Mouse (Mus musculus) CH12.LX (cell line): ENCODE data around the gene Gm21188.
"Not testable (repeated sequence)": the region's sequence is repeated elsewhere in the genome, so short reads cannot be mapped to it uniquely, and the experiment has no call there.

Experiments used
- CHD2 ChIP-seq: IDR thresholded peaks from 2 replicates; pipeline ENCODE4 v1.6.1; 2011; ENCODE audit warnings: low read length, improper control_type of control experiment
- CTCF ChIP-seq, 2 experiments: IDR thresholded peaks in 1 of 2; conservative IDR thresholded peaks in 1 of 2; 2 replicates each; pipeline ENCODE4 v1.5.1; 2011 to 2012; ENCODE audit warnings: low read depth in 2 of 2, low read length in 2 of 2, improper control_type of control experiment in 1 of 2, inconsistent platforms in 1 of 2, mild to moderate bottlenecking in 1 of 2, moderate library complexity in 1 of 2
- E2F4 ChIP-seq: IDR thresholded peaks from 2 replicates; pipeline ENCODE4 v1.6.1; 2011; ENCODE audit warnings: low read depth, low read length, improper control_type of control experiment; ENCODE audit not compliant: insufficient replicate concordance
- ETS1 ChIP-seq: conservative IDR thresholded peaks from 2 replicates; pipeline ENCODE4 v1.6.1; 2012; ENCODE audit warnings: low read depth, mild to moderate bottlenecking, inconsistent platforms, low read length, improper control_type of control experiment, moderate library complexity
- GABPA ChIP-seq: IDR thresholded peaks from 2 replicates; pipeline ENCODE4 v1.6.1; 2012; ENCODE audit warnings: low read depth, low read length, improper control_type of control experiment, inconsistent platforms; ENCODE audit not compliant: insufficient replicate concordance
- KAT2A ChIP-seq: IDR thresholded peaks from 2 replicates; pipeline ENCODE4 v1.6.1; 2012; ENCODE audit warnings: low read length, improper control_type of control experiment, inconsistent platforms; ENCODE audit not compliant: insufficient replicate concordance
- MXI1 ChIP-seq: IDR thresholded peaks from 2 replicates; pipeline ENCODE4 v1.6.1; 2011; ENCODE audit warnings: mild to moderate bottlenecking, low read depth, low read length, improper control_type of control experiment
- NELFE ChIP-seq: IDR thresholded peaks from 2 replicates; pipeline ENCODE4 v1.6.1; 2011; ENCODE audit warnings: low read depth, low read length, improper control_type of control experiment
- PAX5 ChIP-seq: IDR thresholded peaks from 2 replicates; pipeline ENCODE4 v1.6.1; 2012; ENCODE audit warnings: low read length, inconsistent platforms, mixed read lengths
- POLR2A ChIP-seq: IDR thresholded peaks from 2 replicates; pipeline ENCODE4 v1.6.1; 2011; ENCODE audit warnings: low read depth, mild to moderate bottlenecking, improper control_type of control experiment, low read length
- RAD21 ChIP-seq: IDR thresholded peaks from 2 replicates; pipeline ENCODE4 v1.6.1; 2011; ENCODE audit warnings: low read depth, mild to moderate bottlenecking, low read length, improper control_type of control experiment, moderate library complexity
- RCOR1 ChIP-seq: conservative IDR thresholded peaks from 2 replicates; pipeline ENCODE4 v1.6.1; 2012; ENCODE audit warnings: low read depth, mild to moderate bottlenecking, inconsistent platforms, low read length, improper control_type of control experiment
- TCF12 ChIP-seq: IDR thresholded peaks from 2 replicates; pipeline ENCODE4 v1.6.1; 2014; ENCODE audit warnings: low read depth, mild to moderate bottlenecking, inconsistent platforms, low read length, improper control_type of control experiment
- ZNF384 ChIP-seq: IDR thresholded peaks from 2 replicates; pipeline ENCODE4 v1.6.1; 2012; ENCODE audit warnings: low read depth, low read length, improper control_type of control experiment, inconsistent platforms

- not testable (repeated sequence) for TF ChIP-seq CTCF (conservative IDR thresholded peaks at IDR 0.05 in 1 of 2, IDR thresholded peaks at IDR 0.05 in 1 of 2; ENCODE audit: low read depth in 2 of 2, low read length in 2 of 2); E2F4; KAT2A; RCOR1; ETS1; POLR2A; CHD2; NELFE; GABPA; TCF12; RAD21; MXI1; PAX5; ZNF384
These were observed 60.7 kb downstream of the Gm21188 start for GRCm38 (mm10) chr13:119991264-119991663.
